Mouse (Mus musculus): ENCODE results near the gene Mycl. TPM values are rescaled to one million over a fixed set of nuclear protein-coding genes. Genes with fewer than 3 reads are reported as not detected.

The Mycl gene
- polyA plus RNA-seq, 1 experiment from 2014 or later, result 14.2 TPM

- DNase-seq (ENCODE audit: low spot score), result no peak
Measured at GRCm38 (mm10) chr4:123026161-123026560, 30.7 kb downstream of the Mycl start.

GRCm38 (mm10) chr4:123026597-123026996, 31.1 kb downstream of the Mycl start:
- H3K9me3 ChIP-seq (ENCODE audit: control insufficient read depth, low read length), result no peaks in the 10 kb centered on the region
- no peak overlapping the region for H3K27ac ChIP-seq (replicated peaks)
- 77% methylated on average over 4 of the region's 4 CpGs for WGBS
- H3K36me3 ChIP-seq (ENCODE audit: control insufficient read depth, insufficient read depth, low read length), result 0 out of 2 replicates have a peak, but pooled peaks cover 3% of the 10 kb centered on the region
- TF ChIP-seq EP300 (optimal IDR thresholded peaks at IDR 0.05) (no peak), CTCF (IDR thresholded peaks at IDR 0.05; ENCODE audit: low read depth) (no peak)
- no peak for ATAC-seq (ENCODE audit: low FRiP score, low TSS enrichment)
- H3K4me1 ChIP-seq (replicated peaks; ENCODE audit: control insufficient read depth, insufficient read depth), result no peaks in the 10 kb centered on the region
- no peak for DNase-seq (ENCODE audit: low spot score)
- H3K4me3 ChIP-seq (ENCODE audit: low read depth, low read length), result no peak overlapping the region
- no peak overlapping the region for H3K9ac ChIP-seq (ENCODE audit: low read length)
- H3K27me3 ChIP-seq (ENCODE audit: control insufficient read depth, insufficient read depth, low read length), result no peaks in the 10 kb centered on the region
- H3K4me2 ChIP-seq (replicated peaks; ENCODE audit: low read depth), result no peak overlapping the region

More at GRCm38 (mm10) chr4:123026161-123026560, 30.7 kb downstream of the Mycl start:
- TF ChIP-seq CTCF (IDR thresholded peaks at IDR 0.05; ENCODE audit: low read depth), result no peak
- no peak for TF ChIP-seq EP300 (optimal IDR thresholded peaks at IDR 0.05)
- Histone ChIP-seq H3K9ac (ENCODE audit: low read length) (no peak overlapping the region), H3K27ac (replicated peaks) (no peak overlapping the region), H3K4me3 (ENCODE audit: low read depth, low read length) (no peak overlapping the region), H3K4me2 (replicated peaks; ENCODE audit: low read depth) (no peak overlapping the region), H3K4me1 (replicated peaks; ENCODE audit: control insufficient read depth, insufficient read depth) (no peaks in the 10 kb centered on the region), H3K27me3 (ENCODE audit: control insufficient read depth, insufficient read depth, low read length) (no peaks in the 10 kb centered on the region), H3K9me3 (ENCODE audit: control insufficient read depth, low read length) (no peaks in the 10 kb centered on the region), H3K36me3 (ENCODE audit: control insufficient read depth, insufficient read depth, low read length) (no peaks in the 10 kb centered on the region)
- no peak for ATAC-seq (ENCODE audit: low FRiP score, low TSS enrichment)
- 84% methylated on average over 13 of the region's 13 CpGs for WGBS

- ATAC-seq (ENCODE audit: low FRiP score, low TSS enrichment) (no peak), DNase-seq (ENCODE audit: low spot score) (no peak)
- Histone ChIP-seq H3K4me2 (replicated peaks; ENCODE audit: low read depth) (no peak overlapping the region), H3K9ac (ENCODE audit: low read length) (no peak overlapping the region), H3K4me1 (replicated peaks; ENCODE audit: control insufficient read depth, insufficient read depth) (0 out of 2 replicates have a peak, but pooled peaks cover 3% of the 10 kb centered on the region), H3K27me3 (ENCODE audit: control insufficient read depth, insufficient read depth, low read length) (no peaks in the 10 kb centered on the region), H3K9me3 (ENCODE audit: control insufficient read depth, low read length) (no peaks in the 10 kb centered on the region), H3K36me3 (ENCODE audit: control insufficient read depth, insufficient read depth, low read length) (peaks cover 3% of the 10 kb centered on the region; the same call in 1 of the 2 replicates), H3K4me3 (ENCODE audit: low read depth, low read length) (no peak overlapping the region), H3K27ac (replicated peaks) (no peak overlapping the region)
- TF ChIP-seq EP300 (optimal IDR thresholded peaks at IDR 0.05), result no peak
- WGBS, result 91% methylated on average over 2 of the region's 2 CpGs
Measured at GRCm38 (mm10) chr4:123034841-123035240, 39.4 kb downstream of the Mycl start.

- ATAC-seq (ENCODE audit: low FRiP score, low TSS enrichment), result no peak
- H3K36me3 ChIP-seq (ENCODE audit: control insufficient read depth, insufficient read depth, low read length), result peaks cover 3% of the 10 kb centered on the region; the same call in 1 of the 2 replicates
- 94% methylated on average over 2 of the region's 2 CpGs for WGBS
Measured at GRCm38 (mm10) chr4:123035636-123036035, 40.2 kb downstream of the Mycl start.

DNA sequence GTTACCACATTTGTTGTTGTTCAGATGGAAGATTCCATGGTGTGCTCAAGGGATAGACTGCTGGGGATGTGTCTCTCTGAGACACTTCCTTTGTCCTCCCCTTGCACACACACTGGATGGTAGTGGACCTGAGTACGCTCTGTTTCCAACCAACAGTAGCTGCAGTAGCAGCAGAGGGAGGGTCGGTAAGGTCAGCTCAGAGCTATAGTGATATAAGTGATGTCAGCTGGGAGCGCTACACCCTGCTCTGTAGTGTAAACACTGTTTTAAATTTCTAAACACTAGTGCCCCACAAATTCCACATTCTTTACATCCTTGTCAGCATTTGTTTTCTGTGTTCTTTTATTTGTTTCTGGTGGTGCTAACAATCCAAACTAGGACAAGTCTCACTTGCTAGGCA, 41.3 kb downstream of the Mycl start:
- Histone ChIP-seq H3K27me3 (ENCODE audit: control insufficient read depth, insufficient read depth, low read length) (no peaks in the 10 kb centered on the region), H3K4me1 (replicated peaks; ENCODE audit: control insufficient read depth, insufficient read depth) (0 out of 2 replicates have a peak, but pooled peaks cover 3% of the 10 kb centered on the region), H3K9me3 (ENCODE audit: control insufficient read depth, low read length) (no peaks in the 10 kb centered on the region), H3K36me3 (ENCODE audit: control insufficient read depth, insufficient read depth, low read length) (no peaks in the 10 kb centered on the region; the same call in 1 of the 2 replicates), H3K4me3 (ENCODE audit: low read depth, low read length) (no peak overlapping the region), H3K4me2 (replicated peaks; ENCODE audit: low read depth) (no peak overlapping the region), H3K9ac (ENCODE audit: low read length) (no peak overlapping the region), H3K27ac (replicated peaks) (no peak overlapping the region)
- no peak for DNase-seq (ENCODE audit: low spot score)
- ATAC-seq (ENCODE audit: low FRiP score, low TSS enrichment), result no peak
- no peak for TF ChIP-seq CTCF (IDR thresholded peaks at IDR 0.05; ENCODE audit: low read depth)
- TF ChIP-seq EP300 (optimal IDR thresholded peaks at IDR 0.05), result no peak
- 38% methylated on average over 3 of the region's 3 CpGs for WGBS

More at GRCm38 (mm10) chr4:123035636-123036035, 40.2 kb downstream of the Mycl start:
- Histone ChIP-seq H3K9ac (ENCODE audit: low read length) (no peak overlapping the region), H3K27me3 (ENCODE audit: control insufficient read depth, insufficient read depth, low read length) (no peaks in the 10 kb centered on the region), H3K27ac (replicated peaks) (no peak overlapping the region), H3K4me1 (replicated peaks; ENCODE audit: control insufficient read depth, insufficient read depth) (0 out of 2 replicates have a peak, but pooled peaks cover 3% of the 10 kb centered on the region), H3K4me3 (ENCODE audit: low read depth, low read length) (no peak overlapping the region), H3K4me2 (replicated peaks; ENCODE audit: low read depth) (no peak overlapping the region), H3K9me3 (ENCODE audit: control insufficient read depth, low read length) (no peaks in the 10 kb centered on the region)
- TF ChIP-seq EP300 (optimal IDR thresholded peaks at IDR 0.05) (no peak), CTCF (IDR thresholded peaks at IDR 0.05; ENCODE audit: low read depth) (no peak)
- DNase-seq (ENCODE audit: low spot score), result no peak

- H3K9me3 ChIP-seq (ENCODE audit: control insufficient read depth, low read length), result no peaks in the 10 kb centered on the region
- TF ChIP-seq CTCF (IDR thresholded peaks at IDR 0.05; ENCODE audit: low read depth) (no peak), EP300 (optimal IDR thresholded peaks at IDR 0.05) (no peak)
- no peak overlapping the region for H3K9ac ChIP-seq (ENCODE audit: low read length)
- H3K4me1 ChIP-seq (replicated peaks; ENCODE audit: control insufficient read depth, insufficient read depth), result 0 out of 2 replicates have a peak, but pooled peaks cover 3% of the 10 kb centered on the region
- ATAC-seq (ENCODE audit: low FRiP score, low TSS enrichment) (no peak), DNase-seq (ENCODE audit: low spot score) (no peak)
- no peak overlapping the region for H3K27ac ChIP-seq (replicated peaks)
- no peak overlapping the region for H3K4me3 ChIP-seq (ENCODE audit: low read depth, low read length)
- no peaks in the 10 kb centered on the region for H3K36me3 ChIP-seq (ENCODE audit: control insufficient read depth, insufficient read depth, low read length)
- no peak overlapping the region for H3K4me2 ChIP-seq (replicated peaks; ENCODE audit: low read depth)
- 89% methylated on average over 6 of the region's 6 CpGs for WGBS
- no peaks in the 10 kb centered on the region for H3K27me3 ChIP-seq (ENCODE audit: control insufficient read depth, insufficient read depth, low read length)
Measured at GRCm38 (mm10) chr4:123041131-123041530, 45.7 kb downstream of the Mycl start.
